Mouse (Mus musculus): ENCODE results near the gene Ccdc92b.

DNA sequence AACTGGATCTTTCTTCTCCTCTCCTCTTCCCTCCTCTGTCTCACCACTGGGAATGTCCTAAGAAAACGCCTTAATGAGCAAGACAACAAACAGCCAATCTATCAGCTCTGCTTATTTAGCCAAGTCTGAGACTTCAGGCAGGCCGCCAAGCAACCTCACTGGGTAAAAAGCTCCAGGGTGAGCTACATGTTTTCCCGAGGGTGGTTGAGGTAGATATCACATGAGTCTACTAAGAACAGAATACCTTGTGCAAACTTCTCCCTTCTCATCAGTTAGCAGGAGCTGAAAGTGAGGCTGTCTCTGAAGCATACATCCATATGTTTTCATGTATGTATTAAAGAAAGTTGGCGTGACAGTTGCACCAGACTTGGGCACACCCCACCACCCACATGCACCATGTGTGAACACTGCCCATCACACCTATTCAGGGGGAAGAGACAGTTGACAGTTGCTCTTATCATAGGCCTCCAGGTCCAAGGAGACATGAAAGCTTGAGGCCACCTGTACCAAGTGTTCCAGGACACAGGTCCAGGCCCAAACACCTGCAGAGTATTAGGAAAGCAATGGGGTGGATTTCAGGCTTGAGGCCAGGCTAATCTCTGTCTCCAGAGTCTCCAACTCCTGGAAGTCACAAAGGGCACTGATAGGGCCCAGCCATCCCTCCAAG is 44.5 kb upstream of the Ccdc92b start:
- no peak for TF ChIP-seq MAFK (IDR thresholded peaks at IDR 0.05; ENCODE audit: insufficient read depth, low read depth, low read length)
- TF ChIP-seq ZNF384 (IDR thresholded peaks at IDR 0.05; ENCODE audit: low read depth, low read length), result no peak
- TF ChIP-seq CHD2 (IDR thresholded peaks at IDR 0.05; ENCODE audit: low read depth, low read length), result no peak
- no peak for TF ChIP-seq HCFC1 (IDR thresholded peaks at IDR 0.05; ENCODE audit: borderline replicate concordance, insufficient read depth, low read length)
- no peak for TF ChIP-seq ZC3H11A (IDR thresholded peaks at IDR 0.05; ENCODE audit: borderline replicate concordance, low read depth, low read length)
